Mouse (Mus musculus): ENCODE measurements around the gene Tollip. TPM values are rescaled to one million over a fixed set of nuclear protein-coding genes. Genes with fewer than 3 reads are reported as not detected.

The Tollip gene
- total RNA-seq, 4 experiments from 2014 or later, result 102 to 118 (median 106) TPM

Other genes starting within 250 kb of the Tollip start
- gene Muc2, start 228.2 kb downstream of the Tollip start, total RNA-seq (2022), result 1 to 10 TPM in 3 of 4 experiments, not detected in 1; 1.1 to 1.7 (median 1.2) TPM
- under 1 TPM in 1 of 4 experiments, not detected in 3; 0.04 TPM for gene Muc5ac, start 129.5 kb downstream of the Tollip start, total RNA-seq (2022)
- not detected for gene Muc5b, start 79.4 kb downstream of the Tollip start, total RNA-seq (2022)
- 100 to 1,000 TPM; 158 to 183 (median 169) TPM for gene Brsk2, start 31.2 kb upstream of the Tollip start, total RNA-seq (2022)
- gene Mob2, start 142.6 kb upstream of the Tollip start, total RNA-seq (2022), result 10 to 100 TPM; 28.9 to 34.4 (median 30.9) TPM
- 100 to 1,000 TPM; 103 to 110 (median 106) TPM for gene Dusp8, start 177.3 kb upstream of the Tollip start, total RNA-seq (2022)
- gene Gm45618, start 202.2 kb upstream of the Tollip start, total RNA-seq (2022), result not detected
- gene Gm39115, start 217.5 kb upstream of the Tollip start, total RNA-seq (2022), result not detected
- gene Gm45337, start 226.1 kb upstream of the Tollip start, total RNA-seq (2022), result not detected
- not detected for gene Gm29735, start 238.6 kb upstream of the Tollip start, total RNA-seq (2022)
- gene Gm4553, start 247.2 kb upstream of the Tollip start, total RNA-seq (2022), result not detected